Mouse (Mus musculus) ES-E14 (cell line): ENCODE data around the gene Ebf1. TPM values are rescaled to one million over a fixed set of nuclear protein-coding genes. Genes with fewer than 3 reads are reported as not detected.
A peak's percentile ranks its signal among the peaks of the same experiment; 100 is the strongest.

Experiments used
- DNase-seq: peaks from one replicate; pipeline ENCODE4 v3.0.0-alpha.2; 2013; ENCODE audit warnings: low read depth, low spot score
- H3K27ac ChIP-seq: 2 replicates; pipeline ENCODE4 v1.5.1; 2012; ENCODE audit warnings: low read depth, mild to moderate bottlenecking, low read length, moderate library complexity, mixed read lengths; ENCODE audit not compliant: poor library complexity, insufficient read depth, severe bottlenecking
- H3K36me3 ChIP-seq: 2 replicates; pipeline ENCODE4 v1.6.1; 2012; ENCODE audit warnings: mild to moderate bottlenecking, low read length, moderate library complexity, mixed read lengths; ENCODE audit not compliant: control insufficient read depth, poor library complexity, insufficient read depth, severe bottlenecking
- H3K4me1 ChIP-seq, 2 experiments: fragments of 150-350 bp in 1 of 2; sonication (generic) in 1 of 2; 2 replicates each; pipeline ENCODE4 v1.6.1; 2012; ENCODE audit warnings: low read length in 2 of 2, mild to moderate bottlenecking in 1 of 2, mixed read lengths in 1 of 2; ENCODE audit not compliant: control insufficient read depth in 2 of 2, insufficient read depth in 2 of 2, poor library complexity in 1 of 2
- H3K4me3 ChIP-seq, 2 experiments: fragments of 150-350 bp in 1 of 2; sonication (generic) in 1 of 2; 2 replicates each; pipeline ENCODE4 v1.5.1; 2012; ENCODE audit warnings: low read length in 2 of 2, low read depth in 1 of 2, mild to moderate bottlenecking in 1 of 2, mixed read lengths in 1 of 2; ENCODE audit not compliant: insufficient read depth in 1 of 2, poor library complexity in 1 of 2, severe bottlenecking in 1 of 2
- H3K9ac ChIP-seq: 2 replicates; pipeline ENCODE4 v1.6.1; 2012; ENCODE audit warnings: low read depth, mild to moderate bottlenecking, low read length, mixed read lengths; ENCODE audit not compliant: poor library complexity, insufficient read depth, severe bottlenecking
- H3K9me3 ChIP-seq: fragments of 150-350 bp; sonication (generic); 2 replicates; pipeline ENCODE4 v1.6.1; 2012; ENCODE audit warnings: low read depth, mild to moderate bottlenecking, low read length; ENCODE audit not compliant: control insufficient read depth, insufficient read depth
- CHD2 ChIP-seq: IDR thresholded peaks from 2 replicates; pipeline ENCODE4 v1.6.1; 2014; ENCODE audit warnings: mild to moderate bottlenecking, low read depth, low read length, inconsistent platforms
- HCFC1 ChIP-seq: IDR thresholded peaks from 2 replicates; pipeline ENCODE4 v1.6.1; 2012; ENCODE audit warnings: low read length, inconsistent platforms, borderline replicate concordance; ENCODE audit not compliant: insufficient read depth
- MAFK ChIP-seq: IDR thresholded peaks from 2 replicates; pipeline ENCODE4 v1.6.1; 2014; ENCODE audit warnings: mild to moderate bottlenecking, low read depth, low read length, inconsistent platforms; ENCODE audit not compliant: insufficient read depth
- ZC3H11A ChIP-seq: IDR thresholded peaks from 2 replicates; pipeline ENCODE4 v1.6.1; 2012; ENCODE audit warnings: low read depth, mild to moderate bottlenecking, inconsistent platforms, low read length, borderline replicate concordance
- ZNF384 ChIP-seq: IDR thresholded peaks from 2 replicates; pipeline ENCODE4 v1.6.1; 2012; ENCODE audit warnings: low read depth, low read length, inconsistent platforms
- in situ Hi-C, 2 experiments: fragments of 600-800 bp; cut with MboI; formaldehyde crosslinking; loops; one replicate each; pipeline ENCODE4 v1.15.1; 2025; ENCODE audit warnings: low sequenced_read_pairs in 2 of 2, inconsistent platforms in 1 of 2; ENCODE audit not compliant: unreplicated experiment in 2 of 2
- total RNA-seq: library from RNA; depleted of rRNA; stranded (reverse); fragments of 300-350 nt; gene quantifications from 2 replicates; pipeline ENCODE4 v1.2.3, GENCODE M21; 2012

The Ebf1 gene
- total RNA-seq, 1 experiment = 3.2 TPM

DNA sequence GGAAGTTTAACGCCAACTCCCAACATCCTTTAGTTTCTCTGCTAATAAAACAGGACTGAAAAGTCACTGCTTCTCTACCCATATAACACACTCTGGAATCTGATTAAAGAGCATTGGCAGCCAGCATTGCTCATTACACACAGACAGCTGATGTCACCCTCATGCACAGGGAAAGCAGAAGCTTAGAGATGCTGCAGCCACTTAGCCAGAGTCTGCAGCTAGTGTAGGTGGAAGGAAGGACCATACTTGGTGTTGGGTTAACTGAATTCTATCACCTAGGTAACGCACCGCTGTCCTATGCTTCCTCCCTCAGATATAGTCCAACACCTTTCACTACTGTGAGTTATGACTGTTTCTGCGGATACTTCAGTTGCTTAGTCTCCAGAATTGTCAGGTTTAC is 64.9 kb downstream of the Ebf1 start:
- no peak for TF ChIP-seq HCFC1
- peak; percentile 49; the same call in 1 of the 2 replicates for TF ChIP-seq ZNF384
- in situ Hi-C loops = no loop called here
- no peak for DNase-seq
- H3K36me3 ChIP-seq = no peaks in the 10 kb centered on the region
- no peak overlapping the region for H3K4me3 ChIP-seq
- no peaks in the 10 kb centered on the region for H3K9me3 ChIP-seq
- no peak overlapping the region for H3K27ac ChIP-seq
- H3K4me1 ChIP-seq = peaks cover 2 to 11% of the 10 kb centered on the region in 2 experiments; a peak in 3 of 4 replicates
- H3K9ac ChIP-seq = no peak overlapping the region

DNA sequence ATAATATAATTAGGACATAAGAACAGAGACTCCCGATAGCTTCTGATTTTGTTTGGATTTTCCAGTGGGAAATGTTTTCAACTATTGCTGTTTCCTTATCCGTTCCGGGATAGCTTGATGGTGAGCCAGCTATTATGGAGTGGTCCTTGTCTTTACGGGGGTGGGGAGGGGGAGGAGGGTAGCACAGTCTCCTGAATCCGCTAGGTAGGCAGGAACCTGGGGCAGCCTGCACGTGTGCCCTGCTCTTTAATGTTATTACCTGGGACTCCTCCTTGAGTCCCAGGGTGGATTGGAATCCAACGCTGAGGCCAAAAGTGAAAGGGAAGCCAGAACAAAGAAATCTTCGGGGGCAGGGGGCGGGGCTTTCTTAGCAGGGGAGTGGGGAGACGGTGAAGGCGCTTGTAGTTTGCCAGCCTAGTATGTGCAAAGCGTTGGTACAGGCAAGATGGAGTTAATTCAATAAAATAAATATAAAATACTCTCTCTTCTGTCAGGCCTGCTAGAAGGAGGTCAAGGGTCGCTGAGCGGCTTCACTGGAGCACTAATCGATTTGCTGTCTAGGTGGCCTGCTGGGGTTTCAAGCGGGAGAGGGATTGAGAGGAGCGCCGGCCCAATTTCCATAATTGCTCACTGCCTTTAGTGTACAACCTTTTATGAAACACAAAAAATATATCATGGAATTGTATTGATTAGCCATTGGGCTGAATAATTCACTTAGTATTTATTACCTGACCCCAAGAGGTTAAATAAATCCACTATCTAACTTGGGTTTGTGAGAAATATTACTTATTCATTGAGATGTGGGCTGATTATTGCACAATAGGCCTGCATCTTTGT is 65.8 kb downstream of the Ebf1 start:
- Histone ChIP-seq H3K36me3 (no peaks in the 10 kb centered on the region), H3K9ac (no peak overlapping the region), H3K9me3 (no peaks in the 10 kb centered on the region), H3K4me1 (peaks cover 2 to 11% of the 10 kb centered on the region in 2 experiments; a peak in 3 of 4 replicates), H3K4me3 (no peak overlapping the region), H3K27ac (no peak overlapping the region)
- in situ Hi-C loops = no loop called here
- no peak for TF ChIP-seq MAFK
- no peak for TF ChIP-seq HCFC1
- TF ChIP-seq ZC3H11A = no peak
- no peak for TF ChIP-seq ZNF384
- TF ChIP-seq CHD2 = no peak
- no peak for DNase-seq

DNA sequence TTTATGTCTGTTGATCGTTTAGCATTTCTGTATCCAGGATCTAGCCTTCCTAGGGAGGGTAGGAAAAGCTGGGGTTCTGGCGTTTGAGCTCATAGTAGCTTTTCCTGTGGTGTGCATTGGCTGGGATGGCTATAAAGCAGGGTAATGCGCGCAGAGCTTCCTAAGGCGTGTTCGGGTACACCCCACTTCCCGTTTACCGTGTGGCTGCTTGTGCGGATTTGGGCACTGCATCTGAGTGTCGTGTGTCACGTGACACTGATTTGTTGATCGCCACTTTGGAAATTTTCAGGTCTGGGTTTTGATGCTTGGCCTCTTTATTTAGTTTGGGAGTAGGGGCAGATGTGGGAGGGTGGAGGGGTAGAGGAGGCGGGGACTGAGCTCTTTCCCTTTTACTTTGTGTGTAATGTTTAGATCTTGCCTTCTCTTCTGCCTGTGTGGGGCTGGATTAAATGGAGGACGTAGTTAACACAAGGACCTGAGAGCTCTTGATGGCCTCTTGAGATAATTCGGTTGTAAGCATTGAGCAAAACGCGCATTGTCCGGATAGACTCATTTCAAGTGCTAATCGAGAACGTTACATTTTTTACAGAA is 67.5 kb downstream of the Ebf1 start:
- Histone ChIP-seq H3K9me3 (no peaks in the 10 kb centered on the region), H3K4me1 (peaks cover 2 to 11% of the 10 kb centered on the region in 2 experiments; a peak in 3 of 4 replicates), H3K4me3 (no peak overlapping the region), H3K9ac (no peak overlapping the region), H3K36me3 (no peaks in the 10 kb centered on the region), H3K27ac (no peak overlapping the region)
- in situ Hi-C loops = no loop called here
- no peak for TF ChIP-seq HCFC1
- TF ChIP-seq MAFK = no peak
- no peak for TF ChIP-seq ZNF384
- no peak for TF ChIP-seq ZC3H11A
- no peak for DNase-seq

DNA sequence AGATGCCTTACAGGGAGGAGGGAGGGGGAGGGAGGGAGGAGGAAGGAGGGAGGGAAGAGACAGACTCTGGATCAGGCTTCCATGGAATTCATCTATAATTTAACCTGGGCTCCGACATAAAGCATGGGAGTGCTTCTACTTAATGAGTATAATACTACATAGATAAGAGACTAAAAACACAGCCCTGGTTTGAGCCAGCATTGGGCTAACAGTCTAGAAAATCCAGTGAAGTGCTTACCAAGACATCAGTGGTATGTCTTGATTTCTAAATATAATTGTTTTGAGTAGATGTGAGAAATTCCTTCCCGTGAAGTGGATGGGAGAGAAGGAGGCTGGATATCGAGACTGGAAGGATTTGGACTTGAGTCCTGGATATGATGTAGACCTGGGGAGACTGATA is 68.0 kb downstream of the Ebf1 start:
- no peak overlapping the region for H3K9ac ChIP-seq
- H3K4me3 ChIP-seq = no peak overlapping the region
- no peak overlapping the region for H3K27ac ChIP-seq
- H3K36me3 ChIP-seq = no peaks in the 10 kb centered on the region
- DNase-seq = no peak
- H3K9me3 ChIP-seq = no peaks in the 10 kb centered on the region
- in situ Hi-C loops = no loop called here
- peaks cover 2 to 11% of the 10 kb centered on the region in 2 experiments; a peak in 3 of 4 replicates for H3K4me1 ChIP-seq
- TF ChIP-seq ZC3H11A (no peak), ZNF384 (no peak), HCFC1 (no peak), CHD2 (no peak), MAFK (no peak)
